Mouse (Mus musculus): Measurements from ENCODE around the gene Mphosph9. TPM values are rescaled to one million over a fixed set of nuclear protein-coding genes. Genes with fewer than 3 reads are reported as not detected.
"Not testable (repeated sequence)": the region's sequence is repeated elsewhere in the genome, so short reads cannot be mapped to it uniquely, and the experiment has no call there.

Gene Mphosph9
- polyA plus RNA-seq, 2 experiments: 3.4 to 4.2 TPM

- no peak overlapping the region for H3K4me3 ChIP-seq (ENCODE audit: insufficient read depth in 1 of 2, low read depth in 2 of 2, low read length in 2 of 2)
- TF ChIP-seq CTCF (IDR thresholded peaks at IDR 0.05; ENCODE audit: low read depth) (no peak), EP300 (IDR thresholded peaks at IDR 0.05; ENCODE audit: low read depth) (no peak)
- WGBS (ENCODE audit: insufficient replicate concordance): 70% methylated on average over 2 of the region's 2 CpGs
- ATAC-seq (ENCODE audit: insufficient read depth) (no peak), DNase-seq (ENCODE audit: low read depth in 3 of 3, low spot score in 3 of 3) (no peak)
- H3K9ac ChIP-seq (replicated peaks): no peak overlapping the region
- no peaks in the 10 kb centered on the region for H3K4me1 ChIP-seq (replicated peaks; ENCODE audit: control insufficient read depth in 2 of 2, insufficient read depth in 2 of 2, low read length in 1 of 2)
- peaks cover 5% of the 10 kb centered on the region; the same call in 1 of the 2 replicates for H3K36me3 ChIP-seq (replicated peaks; ENCODE audit: control insufficient read depth, insufficient read depth, low read depth)
- H3K4me2 ChIP-seq (ENCODE audit: low read depth): no peak overlapping the region
- no peak overlapping the region for H3K27ac ChIP-seq
- H3K27me3 ChIP-seq (ENCODE audit: control insufficient read depth, insufficient read depth, low read length): no peaks in the 10 kb centered on the region
- H3K9me3 ChIP-seq (ENCODE audit: control insufficient read depth, low read length): no peaks in the 10 kb centered on the region
These were observed 38.0 kb upstream of the Mphosph9 start for GRCm38 (mm10) chr5:124365754-124366153.

GRCm38 (mm10) chr5:124364173-124364918 is 36.6 kb upstream of the Mphosph9 start:
- H3K4me3 ChIP-seq (ENCODE audit: insufficient read depth in 1 of 2, low read depth in 2 of 2, low read length in 2 of 2): no peak overlapping the region
- H3K9me3 ChIP-seq (ENCODE audit: control insufficient read depth, low read length): no peaks in the 10 kb centered on the region
- DNase-seq (ENCODE audit: low read depth in 3 of 3, low spot score in 3 of 3) (no peak), ATAC-seq (ENCODE audit: insufficient read depth) (no peak)
- H3K4me2 ChIP-seq (ENCODE audit: low read depth): no peak overlapping the region
- 78% methylated on average over 6 of the region's 6 CpGs for WGBS (ENCODE audit: insufficient replicate concordance)
- no peaks in the 10 kb centered on the region for H3K4me1 ChIP-seq (replicated peaks; ENCODE audit: control insufficient read depth in 2 of 2, insufficient read depth in 2 of 2, low read length in 1 of 2)
- no peak overlapping the region for H3K27ac ChIP-seq
- H3K9ac ChIP-seq (replicated peaks): no peak overlapping the region
- TF ChIP-seq CTCF (IDR thresholded peaks at IDR 0.05; ENCODE audit: low read depth) (no peak), EP300 (IDR thresholded peaks at IDR 0.05; ENCODE audit: low read depth) (no peak)
- no peaks in the 10 kb centered on the region; the same call in 1 of the 2 replicates for H3K36me3 ChIP-seq (replicated peaks; ENCODE audit: control insufficient read depth, insufficient read depth, low read depth)
- no peaks in the 10 kb centered on the region for H3K27me3 ChIP-seq (ENCODE audit: control insufficient read depth, insufficient read depth, low read length)

- not testable (repeated sequence) for H3K4me2 ChIP-seq (ENCODE audit: low read depth); DNase-seq (ENCODE audit: low read depth in 3 of 3, low spot score in 3 of 3); ATAC-seq (ENCODE audit: insufficient read depth); H3K27ac ChIP-seq; H3K36me3 ChIP-seq (replicated peaks; ENCODE audit: control insufficient read depth, insufficient read depth, low read depth); H3K9me3 ChIP-seq (ENCODE audit: control insufficient read depth, low read length); H3K9ac ChIP-seq (replicated peaks); H3K27me3 ChIP-seq (ENCODE audit: control insufficient read depth, insufficient read depth, low read length); H3K4me3 ChIP-seq (ENCODE audit: insufficient read depth in 1 of 2, low read depth in 2 of 2, low read length in 2 of 2); H3K4me1 ChIP-seq (replicated peaks; ENCODE audit: control insufficient read depth in 2 of 2, insufficient read depth in 2 of 2, low read length in 1 of 2)
- WGBS (ENCODE audit: insufficient replicate concordance): 75% methylated on average over 5 of the region's 5 CpGs
These were observed 35.2 kb upstream of the Mphosph9 start, which contains the start of gene Cdk2ap1 for GRCm38 (mm10) chr5:124362982-124363381. Gene Cdk2ap1, minus strand, starts transcription at chr5:124363082.

- no peaks in the 10 kb centered on the region for H3K4me1 ChIP-seq (replicated peaks; ENCODE audit: control insufficient read depth in 2 of 2, insufficient read depth in 2 of 2, low read length in 1 of 2)
- H3K9me3 ChIP-seq (ENCODE audit: control insufficient read depth, low read length): no peaks in the 10 kb centered on the region
- no peaks in the 10 kb centered on the region for H3K36me3 ChIP-seq (replicated peaks; ENCODE audit: control insufficient read depth, insufficient read depth, low read depth)
- H3K9ac ChIP-seq (replicated peaks): no peak overlapping the region
- H3K4me3 ChIP-seq (ENCODE audit: insufficient read depth in 1 of 2, low read depth in 2 of 2, low read length in 2 of 2): no peak overlapping the region
- ATAC-seq (ENCODE audit: insufficient read depth) (no peak), DNase-seq (ENCODE audit: low read depth in 3 of 3, low spot score in 3 of 3) (no peak)
- WGBS (ENCODE audit: insufficient replicate concordance): 62% methylated on average over 2 of the region's 2 CpGs
- no peak overlapping the region for H3K4me2 ChIP-seq (ENCODE audit: low read depth)
- H3K27ac ChIP-seq: no peak overlapping the region
- H3K27me3 ChIP-seq (ENCODE audit: control insufficient read depth, insufficient read depth, low read length): no peaks in the 10 kb centered on the region
- TF ChIP-seq CTCF (IDR thresholded peaks at IDR 0.05; ENCODE audit: low read depth) (peak; percentile 56), EP300 (IDR thresholded peaks at IDR 0.05; ENCODE audit: low read depth) (no peak)
These were observed 31.9 kb upstream of the Mphosph9 start for GRCm38 (mm10) chr5:124359641-124360040.

GRCm38 (mm10) chr5:124356695-124357094 is 28.9 kb upstream of the Mphosph9 start:
- H3K9ac ChIP-seq (replicated peaks): no peak overlapping the region
- no peak overlapping the region for H3K4me3 ChIP-seq (ENCODE audit: insufficient read depth in 1 of 2, low read depth in 2 of 2, low read length in 2 of 2)
- H3K27ac ChIP-seq: no peak overlapping the region
- H3K4me2 ChIP-seq (ENCODE audit: low read depth): no peak overlapping the region
- H3K27me3 ChIP-seq (ENCODE audit: control insufficient read depth, insufficient read depth, low read length): no peaks in the 10 kb centered on the region
- WGBS (ENCODE audit: insufficient replicate concordance): 47% methylated on average over 3 of the region's 3 CpGs
- no peaks in the 10 kb centered on the region for H3K36me3 ChIP-seq (replicated peaks; ENCODE audit: control insufficient read depth, insufficient read depth, low read depth)
- H3K9me3 ChIP-seq (ENCODE audit: control insufficient read depth, low read length): no peaks in the 10 kb centered on the region
- TF ChIP-seq CTCF (IDR thresholded peaks at IDR 0.05; ENCODE audit: low read depth) (no peak), EP300 (IDR thresholded peaks at IDR 0.05; ENCODE audit: low read depth) (no peak)
- no peak for DNase-seq (ENCODE audit: low read depth in 3 of 3, low spot score in 3 of 3)
- ATAC-seq (ENCODE audit: insufficient read depth): no peak
- H3K4me1 ChIP-seq (replicated peaks; ENCODE audit: control insufficient read depth in 2 of 2, insufficient read depth in 2 of 2, low read length in 1 of 2): peaks cover 6 to 8% of the 10 kb centered on the region in 2 experiments
